20 mouse cellular contexts compared by ENCODE assay signal in genomic region chr9:9221185-9221584, GRCm38 (mm10). TPM values are rescaled to one million over a fixed set of nuclear protein-coding genes. Genes with fewer than 3 reads are reported as not detected.
DNase-seq lines count a peak whose midpoint lies in the region; ATAC-seq and TF ChIP-seq lines count a peak whose summit lies in the region.
"Had no signal": no experiment of that assay in that cellular context is flagged by ENCODE, and none has a peak within 500 bp of the region (broad histone marks: within the 10 kb centered on the region; RNA-seq: fewer than 3 reads in every experiment).

No protein-coding gene starts in this region.

- TF ChIP-seq EP300 in liver, embryonic 14.5 days (IDR thresholded peaks at IDR 0.05; ENCODE audit: low read depth), result no peak

- H3K79me2 ChIP-seq in liver, adult 2 months (ENCODE audit: control insufficient read depth, insufficient read depth, low read length), result peaks cover 41% of the 10 kb centered on the region

- WGBS in liver, adult 2 months, result 22% methylated on average over 4 of the region's 4 CpGs
- WGBS in liver, embryonic 14.5 days (ENCODE audit: insufficient replicate concordance), result 45% methylated on average over 4 of the region's 4 CpGs
- WGBS in forebrain, embryonic 12.5 days, result 84% methylated on average over 4 of the region's 4 CpGs

- no peaks in the 10 kb centered on the region for H3K36me3 ChIP-seq in liver, adult 2 months (ENCODE audit: control insufficient read depth, insufficient read depth, low read length)
- no peaks in the 10 kb centered on the region for H3K36me3 ChIP-seq in liver, embryonic 14.5 days (replicated peaks; ENCODE audit: control insufficient read depth, insufficient read depth, low read depth)
- H3K36me3 ChIP-seq in forebrain, embryonic 12.5 days (replicated peaks), result no peaks in the 10 kb centered on the region
- H3K36me3 ChIP-seq: forebrain, embryonic 15.5 days; heart, embryonic 15.5 days; hindbrain, embryonic 12.5 days; limb, embryonic 15.5 days had no signal

- DNase-seq in liver, adult 2 months (ENCODE audit: extremely low read depth, low read depth, low spot score), result peak; percentile 98
- no peak for DNase-seq in liver
- peak; percentile 69 for DNase-seq in kidney, postnatal 10 days
- no peak for DNase-seq in liver, embryonic 14.5 days (ENCODE audit: low read depth in 3 of 3, low spot score in 3 of 3)
- no peak for DNase-seq in adrenal gland, adult 18-20 months (ENCODE audit: low spot score in 2 of 2)
- DNase-seq in retina, embryonic 14.5 days (ENCODE audit: low spot score), result no peak
- DNase-seq: adrenal gland, adult 2 months; cerebellum, adult 18-20 months; cerebellum, postnatal 36 days; lung, postnatal 14 days; thymus, postnatal 14 days had no signal

- peak; percentile 50; the same call in 1 of the 2 replicates for ATAC-seq in liver, embryonic 14.5 days (ENCODE audit: insufficient read depth)
- no peak for ATAC-seq in forebrain, embryonic 12.5 days (ENCODE audit: low FRiP score)
- ATAC-seq: forebrain, embryonic 15.5 days; midbrain, embryonic 16.5 days had no signal

- peak overlapping the region; percentile 13; the same call in 1 of the 2 replicates for H3K4me3 ChIP-seq in liver, adult 2 months (ENCODE audit: insufficient read depth, low read depth, low read length)
- no peak overlapping the region for H3K4me3 ChIP-seq in liver, embryonic 14.5 days (ENCODE audit: insufficient read depth in 1 of 2, low read depth in 2 of 2, low read length in 2 of 2)
- no peak overlapping the region for H3K4me3 ChIP-seq in forebrain, embryonic 12.5 days (replicated peaks)
- H3K4me3 ChIP-seq: forebrain, embryonic 15.5 days; heart, embryonic 15.5 days; hindbrain, embryonic 12.5 days; limb, embryonic 15.5 days; megakaryocyte, embryonic 14.5 days had no signal

- TF ChIP-seq CTCF in liver, adult 2 months (IDR thresholded peaks at IDR 0.05; ENCODE audit: low read depth, low read length), result no peak
- no peak for TF ChIP-seq CTCF in liver, embryonic 14.5 days (IDR thresholded peaks at IDR 0.05; ENCODE audit: low read depth)

- H3K27me3 ChIP-seq in liver, adult 2 months (ENCODE audit: control insufficient read depth, insufficient read depth, low read length), result no peaks in the 10 kb centered on the region
- H3K27me3 ChIP-seq in liver, embryonic 14.5 days (ENCODE audit: control insufficient read depth, insufficient read depth, low read length), result no peaks in the 10 kb centered on the region
- no peaks in the 10 kb centered on the region for H3K27me3 ChIP-seq in forebrain, embryonic 12.5 days
- H3K27me3 ChIP-seq: CH12.LX; forebrain, embryonic 15.5 days; hindbrain, embryonic 12.5 days; limb, embryonic 15.5 days; megakaryocyte, embryonic 14.5 days had no signal

- peaks cover 51% of the 10 kb centered on the region for H3K4me1 ChIP-seq in liver, adult 2 months (ENCODE audit: control insufficient read depth, insufficient read depth, low read length)
- peaks cover 0 to 2% of the 10 kb centered on the region in 2 experiments; a peak in 1 of 4 replicates for H3K4me1 ChIP-seq in liver, embryonic 14.5 days (replicated peaks; ENCODE audit: control insufficient read depth in 2 of 2, insufficient read depth in 2 of 2, low read length in 1 of 2)
- H3K4me1 ChIP-seq in forebrain, embryonic 12.5 days, result no peaks in the 10 kb centered on the region
- H3K4me1 ChIP-seq: heart, embryonic 15.5 days; megakaryocyte, embryonic 14.5 days had no signal

- peak overlapping the region; percentile 18; the same call in 1 of the 2 replicates for H3K4me2 ChIP-seq in liver, embryonic 14.5 days (ENCODE audit: low read depth)
- no peak overlapping the region for H3K4me2 ChIP-seq in forebrain, embryonic 12.5 days
- H3K4me2 ChIP-seq: forebrain, embryonic 15.5 days; heart, embryonic 15.5 days; hindbrain, embryonic 12.5 days; limb, embryonic 15.5 days had no signal

- peak overlapping the region; percentile 100 for H3K27ac ChIP-seq in liver, adult 2 months (replicated peaks; ENCODE audit: insufficient read depth, low read depth, low read length)
- H3K27ac ChIP-seq in liver, embryonic 14.5 days, result no peak overlapping the region
- no peak overlapping the region for H3K27ac ChIP-seq in forebrain, embryonic 12.5 days
- H3K27ac ChIP-seq: forebrain, embryonic 15.5 days; heart, embryonic 15.5 days; hindbrain, embryonic 12.5 days; limb, embryonic 15.5 days had no signal

- peak overlapping the region; percentile 72; the same call in 1 of the 2 replicates for H3K9ac ChIP-seq in liver, adult 2 months (ENCODE audit: low read depth, low read length)
- H3K9ac ChIP-seq in liver, embryonic 14.5 days (replicated peaks), result no peak overlapping the region
- H3K9ac ChIP-seq in forebrain, embryonic 12.5 days, result no peak overlapping the region
- H3K9ac ChIP-seq: forebrain, embryonic 15.5 days; heart, embryonic 15.5 days; hindbrain, embryonic 12.5 days; limb, embryonic 15.5 days had no signal

- no peak for TF ChIP-seq POLR2A in liver, adult 2 months (IDR thresholded peaks at IDR 0.05; ENCODE audit: extremely low read depth, insufficient read depth, low read length)

- H3K9me3 ChIP-seq in liver, embryonic 14.5 days (ENCODE audit: control insufficient read depth, low read length), result no peaks in the 10 kb centered on the region
- H3K9me3 ChIP-seq in forebrain, embryonic 12.5 days, result no peaks in the 10 kb centered on the region
- H3K9me3 ChIP-seq: forebrain, embryonic 15.5 days; heart, embryonic 15.5 days; hindbrain, embryonic 12.5 days; limb, embryonic 15.5 days; megakaryocyte, embryonic 14.5 days had no signal

RNA-seq across cellular contexts. Expression of gene Arhgap42, which starts 17.7 kb away (rescaled TPM):
- total RNA-seq in liver, adult 2 months (2014; rRNA removed), result 28.1 and 30.1 TPM in 2 replicates
- 20.3 and 21.8 TPM in 2 replicates for polyA plus RNA-seq in liver, adult 2 months (2012; rRNA removed)
- 1.6 and 2.0 TPM in 2 replicates for polyA plus RNA-seq in liver, embryonic 14.5 days (2012; rRNA removed)
- 4.4 and 4.7 TPM in 2 replicates for polyA plus RNA-seq in liver, embryonic 14.5 days (2014; fragmentation: Nextera tagmentation; extraction: Ambion mirVana)
- 10 to 100 TPM; 16.5 to 33.8 TPM for total RNA-seq in adrenal gland, adult 18-20 months (2021)
- 21.4 and 26.0 TPM in 2 replicates for polyA plus RNA-seq in forebrain, embryonic 12.5 days (2016; fragmentation: Nextera tagmentation; extraction: Ambion mirVana)
- total RNA-seq: CH12.LX; granulocyte monocyte progenitor cell, adult 5-6 weeks had no signal

Comparison
In these comparisons a context has a peak if more than half of its experiments do, and no peak if none do; other contexts are left out.
1. DNase-seq: peak in liver, adult 2 months (single experiment) and kidney, postnatal 10 days (single experiment); none in liver (single experiment), liver, embryonic 14.5 days (0 of 3), adrenal gland, adult 18-20 months (0 of 2) and retina, embryonic 14.5 days (single experiment).